Mouse (Mus musculus): ENCODE results near the gene AY358078. TPM values are rescaled to one million over a fixed set of nuclear protein-coding genes. Genes with fewer than 3 reads are reported as not detected.
"Not testable (repeated sequence)": the region's sequence is repeated elsewhere in the genome, so short reads cannot be mapped to it uniquely, and the experiment has no call there.

The AY358078 gene
- polyA plus RNA-seq, 1 experiment from 2014 or later, result not detected

- Histone ChIP-seq H3K36me3 (ENCODE audit: control insufficient read depth, insufficient read depth, low read length) (no peaks in the 10 kb centered on the region), H3K4me2 (ENCODE audit: low read depth, low read length) (no peak overlapping the region), H3K27ac (ENCODE audit: low read length) (no peak overlapping the region), H3K9ac (ENCODE audit: low read length) (no peak overlapping the region), H3K9me3 (ENCODE audit: control insufficient read depth, low read length) (no peaks in the 10 kb centered on the region), H3K4me1 (replicated peaks; ENCODE audit: control insufficient read depth, insufficient read depth, low read length) (no peaks in the 10 kb centered on the region), H3K27me3 (ENCODE audit: control insufficient read depth, insufficient read depth, low read depth, low read length) (no peaks in the 10 kb centered on the region), H3K4me3 (ENCODE audit: low read length) (no peak overlapping the region)
- no peak for ATAC-seq (ENCODE audit: low read depth)
- 60% methylated on average over 1 of the region's 1 CpGs for WGBS
Measured at GRCm38 (mm10) chr14:51826625-51827024, 26.8 kb downstream of the AY358078 start.

- WGBS, result 24% methylated on average over 5 of the region's 5 CpGs
- H3K9me3 ChIP-seq (ENCODE audit: control insufficient read depth, low read length); ATAC-seq (ENCODE audit: low read depth); H3K4me1 ChIP-seq (replicated peaks; ENCODE audit: control insufficient read depth, insufficient read depth, low read length); H3K9ac ChIP-seq (ENCODE audit: low read length); H3K27ac ChIP-seq (ENCODE audit: low read length); H3K4me3 ChIP-seq (ENCODE audit: low read length); H3K27me3 ChIP-seq (ENCODE audit: control insufficient read depth, insufficient read depth, low read depth, low read length); H3K4me2 ChIP-seq (ENCODE audit: low read depth, low read length); H3K36me3 ChIP-seq (ENCODE audit: control insufficient read depth, insufficient read depth, low read length): not testable (repeated sequence)
Measured at GRCm38 (mm10) chr14:51827842-51828241, 28.0 kb downstream of the AY358078 start.

- WGBS, result 75% methylated on average over 6 of the region's 6 CpGs
- Histone ChIP-seq H3K27me3 (ENCODE audit: control insufficient read depth, insufficient read depth, low read depth, low read length) (no peaks in the 10 kb centered on the region), H3K4me3 (ENCODE audit: low read length) (no peak overlapping the region), H3K27ac (ENCODE audit: low read length) (no peak overlapping the region), H3K36me3 (ENCODE audit: control insufficient read depth, insufficient read depth, low read length) (no peaks in the 10 kb centered on the region), H3K9me3 (ENCODE audit: control insufficient read depth, low read length) (no peaks in the 10 kb centered on the region), H3K4me1 (replicated peaks; ENCODE audit: control insufficient read depth, insufficient read depth, low read length) (no peaks in the 10 kb centered on the region), H3K4me2 (ENCODE audit: low read depth, low read length) (no peak overlapping the region), H3K9ac (ENCODE audit: low read length) (no peak overlapping the region)
- no peak for ATAC-seq (ENCODE audit: low read depth)
Measured at GRCm38 (mm10) chr14:51829188-51829587, 29.3 kb downstream of the AY358078 start.

- H3K27me3 ChIP-seq (ENCODE audit: control insufficient read depth, insufficient read depth, low read depth, low read length); H3K4me1 ChIP-seq (replicated peaks; ENCODE audit: control insufficient read depth, insufficient read depth, low read length); H3K4me3 ChIP-seq (ENCODE audit: low read length); H3K36me3 ChIP-seq (ENCODE audit: control insufficient read depth, insufficient read depth, low read length); ATAC-seq (ENCODE audit: low read depth); H3K27ac ChIP-seq (ENCODE audit: low read length); H3K9me3 ChIP-seq (ENCODE audit: control insufficient read depth, low read length); H3K9ac ChIP-seq (ENCODE audit: low read length); H3K4me2 ChIP-seq (ENCODE audit: low read depth, low read length): not testable (repeated sequence)
- 31% methylated on average over 2 of the region's 2 CpGs for WGBS
Measured at GRCm38 (mm10) chr14:51838480-51838879, 38.6 kb downstream of the AY358078 start.

GRCm38 (mm10) chr14:51842250-51842649, 42.4 kb downstream of the AY358078 start:
- H3K4me2 ChIP-seq (ENCODE audit: low read depth, low read length), result no peak overlapping the region
- H3K9ac ChIP-seq (ENCODE audit: low read length), result no peak overlapping the region
- no peak overlapping the region for H3K27ac ChIP-seq (ENCODE audit: low read length)
- no peak for ATAC-seq (ENCODE audit: low read depth)
- H3K4me3 ChIP-seq (ENCODE audit: low read length), result no peak overlapping the region
- no peaks in the 10 kb centered on the region for H3K36me3 ChIP-seq (ENCODE audit: control insufficient read depth, insufficient read depth, low read length)
- no peaks in the 10 kb centered on the region for H3K9me3 ChIP-seq (ENCODE audit: control insufficient read depth, low read length)
- no peaks in the 10 kb centered on the region for H3K27me3 ChIP-seq (ENCODE audit: control insufficient read depth, insufficient read depth, low read depth, low read length)
- no peaks in the 10 kb centered on the region for H3K4me1 ChIP-seq (replicated peaks; ENCODE audit: control insufficient read depth, insufficient read depth, low read length)
- WGBS, result 45% methylated on average over 1 of the region's 1 CpGs

GRCm38 (mm10) chr14:51842781-51843180, 42.9 kb downstream of the AY358078 start:
- Histone ChIP-seq H3K27me3 (ENCODE audit: control insufficient read depth, insufficient read depth, low read depth, low read length) (no peaks in the 10 kb centered on the region), H3K27ac (ENCODE audit: low read length) (no peak overlapping the region), H3K9ac (ENCODE audit: low read length) (no peak overlapping the region), H3K4me2 (ENCODE audit: low read depth, low read length) (no peak overlapping the region), H3K36me3 (ENCODE audit: control insufficient read depth, insufficient read depth, low read length) (no peaks in the 10 kb centered on the region), H3K4me1 (replicated peaks; ENCODE audit: control insufficient read depth, insufficient read depth, low read length) (no peaks in the 10 kb centered on the region), H3K4me3 (ENCODE audit: low read length) (no peak overlapping the region), H3K9me3 (ENCODE audit: control insufficient read depth, low read length) (no peaks in the 10 kb centered on the region)
- WGBS, result 67% methylated on average over 2 of the region's 2 CpGs
- no peak for ATAC-seq (ENCODE audit: low read depth)

GRCm38 (mm10) chr14:51843882-51844281, 44.0 kb downstream of the AY358078 start:
- no peak for ATAC-seq (ENCODE audit: low read depth)

GRCm38 (mm10) chr14:51846566-51846965, 46.7 kb downstream of the AY358078 start:
- Histone ChIP-seq H3K36me3 (ENCODE audit: control insufficient read depth, insufficient read depth, low read length) (no peaks in the 10 kb centered on the region), H3K9ac (ENCODE audit: low read length) (no peak overlapping the region), H3K4me2 (ENCODE audit: low read depth, low read length) (no peak overlapping the region), H3K27ac (ENCODE audit: low read length) (no peak overlapping the region), H3K4me3 (ENCODE audit: low read length) (no peak overlapping the region), H3K4me1 (replicated peaks; ENCODE audit: control insufficient read depth, insufficient read depth, low read length) (no peaks in the 10 kb centered on the region), H3K27me3 (ENCODE audit: control insufficient read depth, insufficient read depth, low read depth, low read length) (no peaks in the 10 kb centered on the region), H3K9me3 (ENCODE audit: control insufficient read depth, low read length) (no peaks in the 10 kb centered on the region)
- ATAC-seq (ENCODE audit: low read depth), result no peak
- WGBS, result 63% methylated on average over 3 of the region's 3 CpGs

More at GRCm38 (mm10) chr14:51843882-51844281, 44.0 kb downstream of the AY358078 start:
- no peak overlapping the region for H3K27ac ChIP-seq (ENCODE audit: low read length)
- H3K4me3 ChIP-seq (ENCODE audit: low read length), result no peak overlapping the region
- H3K4me1 ChIP-seq (replicated peaks; ENCODE audit: control insufficient read depth, insufficient read depth, low read length), result no peaks in the 10 kb centered on the region
- H3K9me3 ChIP-seq (ENCODE audit: control insufficient read depth, low read length), result no peaks in the 10 kb centered on the region
- no peak overlapping the region for H3K9ac ChIP-seq (ENCODE audit: low read length)
- no peaks in the 10 kb centered on the region for H3K36me3 ChIP-seq (ENCODE audit: control insufficient read depth, insufficient read depth, low read length)
- no peak overlapping the region for H3K4me2 ChIP-seq (ENCODE audit: low read depth, low read length)
- no peaks in the 10 kb centered on the region for H3K27me3 ChIP-seq (ENCODE audit: control insufficient read depth, insufficient read depth, low read depth, low read length)

GRCm38 (mm10) chr14:51851006-51851405, 51.2 kb downstream of the AY358078 start:
- H3K9me3 ChIP-seq (ENCODE audit: control insufficient read depth, low read length); H3K27ac ChIP-seq (ENCODE audit: low read length); H3K9ac ChIP-seq (ENCODE audit: low read length); ATAC-seq (ENCODE audit: low read depth); H3K4me2 ChIP-seq (ENCODE audit: low read depth, low read length); H3K27me3 ChIP-seq (ENCODE audit: control insufficient read depth, insufficient read depth, low read depth, low read length); H3K4me1 ChIP-seq (replicated peaks; ENCODE audit: control insufficient read depth, insufficient read depth, low read length); H3K36me3 ChIP-seq (ENCODE audit: control insufficient read depth, insufficient read depth, low read length); H3K4me3 ChIP-seq (ENCODE audit: low read length): not testable (repeated sequence)
- WGBS, result 39% methylated on average over 3 of the region's 3 CpGs

GRCm38 (mm10) chr14:51853399-51853798, 53.6 kb downstream of the AY358078 start, which contains the start of gene Ear6:
TSS of gene Ear6 (plus strand) at chr14:51853699.
- H3K9ac ChIP-seq (ENCODE audit: low read length), result no peak within 1 kb of the TSS
- H3K4me1 ChIP-seq (replicated peaks; ENCODE audit: control insufficient read depth, insufficient read depth, low read length), result no peaks in the 10 kb centered on the region
- H3K36me3 ChIP-seq (ENCODE audit: control insufficient read depth, insufficient read depth, low read length), result no peaks in the 10 kb centered on the region
- no peak within 1 kb of the TSS for H3K27ac ChIP-seq (ENCODE audit: low read length)
- H3K27me3 ChIP-seq (ENCODE audit: control insufficient read depth, insufficient read depth, low read depth, low read length), result no peaks in the 10 kb centered on the region
- H3K4me2 ChIP-seq (ENCODE audit: low read depth, low read length), result no peak within 1 kb of the TSS
- no peaks in the 10 kb centered on the region for H3K9me3 ChIP-seq (ENCODE audit: control insufficient read depth, low read length)
- ATAC-seq (ENCODE audit: low read depth), result no peak
- no peak within 1 kb of the TSS for H3K4me3 ChIP-seq (ENCODE audit: low read length)
